Mouse (Mus musculus): ENCODE data around the gene F830045P16Rik. TPM values are rescaled to one million over a fixed set of nuclear protein-coding genes. Genes with fewer than 3 reads are reported as not detected.

F830045P16Rik gene
- 0.12 TPM in 1 of 2 replicates, not detected in the other for polyA plus RNA-seq (2012; rRNA removed)

- no peaks in the 10 kb centered on the region for H3K27me3 ChIP-seq (ENCODE audit: control insufficient read depth, insufficient read depth, low read length)
- H3K4me1 ChIP-seq (replicated peaks; ENCODE audit: control insufficient read depth, insufficient read depth, low read length), result no peaks in the 10 kb centered on the region
- TF ChIP-seq CTCF (IDR thresholded peaks at IDR 0.05; ENCODE audit: borderline replicate concordance, control insufficient read depth, extremely low read depth, insufficient read depth, low read length, poor library complexity) (no peak), POLR2A (IDR thresholded peaks at IDR 0.05; ENCODE audit: control insufficient read depth, extremely low read depth, insufficient read depth, low read length, poor library complexity) (no peak)
- WGBS, result 84% methylated on average over 2 of the region's 2 CpGs
- H3K27ac ChIP-seq (ENCODE audit: control insufficient read depth, insufficient read depth, low read length), result no peak within 1 kb of the TSS
- H3K4me3 ChIP-seq (ENCODE audit: control insufficient read depth, insufficient read depth, low read length), result no peak within 1 kb of the TSS
- DNase-seq, result no peak
- H3K36me3 ChIP-seq (ENCODE audit: control insufficient read depth, insufficient read depth, low read length), result no peaks in the 10 kb centered on the region
These were observed at the start of gene F830045P16Rik for GRCm38 (mm10) chr2:129536377-129536776. F830045P16Rik (minus strand) TSS chr2:129536602.

GRCm38 (mm10) chr2:129585904-129586514, 49.6 kb upstream of the F830045P16Rik start:
- Histone ChIP-seq H3K36me3 (ENCODE audit: control insufficient read depth, insufficient read depth, low read length) (no peaks in the 10 kb centered on the region), H3K4me3 (ENCODE audit: control insufficient read depth, insufficient read depth, low read length) (no peak overlapping the region), H3K27ac (ENCODE audit: control insufficient read depth, insufficient read depth, low read length) (no peak overlapping the region), H3K27me3 (ENCODE audit: control insufficient read depth, insufficient read depth, low read length) (no peaks in the 10 kb centered on the region), H3K4me1 (replicated peaks; ENCODE audit: control insufficient read depth, insufficient read depth, low read length) (no peaks in the 10 kb centered on the region)
- DNase-seq, result no peak
- TF ChIP-seq CTCF (IDR thresholded peaks at IDR 0.05; ENCODE audit: borderline replicate concordance, control insufficient read depth, extremely low read depth, insufficient read depth, low read length, poor library complexity), result no peak
- no peak for TF ChIP-seq POLR2A (IDR thresholded peaks at IDR 0.05; ENCODE audit: control insufficient read depth, extremely low read depth, insufficient read depth, low read length, poor library complexity)
- WGBS, result 68% methylated on average over 11 of the region's 11 CpGs

- no peak for DNase-seq
- Histone ChIP-seq H3K27ac (ENCODE audit: control insufficient read depth, insufficient read depth, low read length) (no peak overlapping the region), H3K4me1 (replicated peaks; ENCODE audit: control insufficient read depth, insufficient read depth, low read length) (no peaks in the 10 kb centered on the region), H3K36me3 (ENCODE audit: control insufficient read depth, insufficient read depth, low read length) (no peaks in the 10 kb centered on the region), H3K4me3 (ENCODE audit: control insufficient read depth, insufficient read depth, low read length) (no peak overlapping the region), H3K27me3 (ENCODE audit: control insufficient read depth, insufficient read depth, low read length) (no peaks in the 10 kb centered on the region)
- WGBS, result 71% methylated on average over 1 of the region's 1 CpGs
- TF ChIP-seq CTCF (IDR thresholded peaks at IDR 0.05; ENCODE audit: borderline replicate concordance, control insufficient read depth, extremely low read depth, insufficient read depth, low read length, poor library complexity) (no peak), POLR2A (IDR thresholded peaks at IDR 0.05; ENCODE audit: control insufficient read depth, extremely low read depth, insufficient read depth, low read length, poor library complexity) (no peak)
These were observed 48.5 kb upstream of the F830045P16Rik start for GRCm38 (mm10) chr2:129584905-129585304.

- TF ChIP-seq POLR2A (IDR thresholded peaks at IDR 0.05; ENCODE audit: control insufficient read depth, extremely low read depth, insufficient read depth, low read length, poor library complexity), result no peak
- no peak for TF ChIP-seq CTCF (IDR thresholded peaks at IDR 0.05; ENCODE audit: borderline replicate concordance, control insufficient read depth, extremely low read depth, insufficient read depth, low read length, poor library complexity)
- DNase-seq, result no peak
- Histone ChIP-seq H3K36me3 (ENCODE audit: control insufficient read depth, insufficient read depth, low read length) (no peaks in the 10 kb centered on the region), H3K4me3 (ENCODE audit: control insufficient read depth, insufficient read depth, low read length) (no peak overlapping the region), H3K27ac (ENCODE audit: control insufficient read depth, insufficient read depth, low read length) (no peak overlapping the region), H3K4me1 (replicated peaks; ENCODE audit: control insufficient read depth, insufficient read depth, low read length) (no peaks in the 10 kb centered on the region), H3K27me3 (ENCODE audit: control insufficient read depth, insufficient read depth, low read length) (no peaks in the 10 kb centered on the region)
- 95% methylated on average over 4 of the region's 4 CpGs for WGBS
These were observed 45.9 kb upstream of the F830045P16Rik start for GRCm38 (mm10) chr2:129582261-129582660.

- no peaks in the 10 kb centered on the region for H3K27me3 ChIP-seq (ENCODE audit: control insufficient read depth, insufficient read depth, low read length)
- TF ChIP-seq CTCF (IDR thresholded peaks at IDR 0.05; ENCODE audit: borderline replicate concordance, control insufficient read depth, extremely low read depth, insufficient read depth, low read length, poor library complexity) (no peak), POLR2A (IDR thresholded peaks at IDR 0.05; ENCODE audit: control insufficient read depth, extremely low read depth, insufficient read depth, low read length, poor library complexity) (no peak)
- H3K4me1 ChIP-seq (replicated peaks; ENCODE audit: control insufficient read depth, insufficient read depth, low read length), result no peaks in the 10 kb centered on the region
- no peaks in the 10 kb centered on the region for H3K36me3 ChIP-seq (ENCODE audit: control insufficient read depth, insufficient read depth, low read length)
- no peak for DNase-seq
- no peak overlapping the region for H3K4me3 ChIP-seq (ENCODE audit: control insufficient read depth, insufficient read depth, low read length)
- 75% methylated on average over 3 of the region's 3 CpGs for WGBS
- H3K27ac ChIP-seq (ENCODE audit: control insufficient read depth, insufficient read depth, low read length), result no peak overlapping the region
These were observed 45.4 kb upstream of the F830045P16Rik start for GRCm38 (mm10) chr2:129581826-129582225.

GRCm38 (mm10) chr2:129580656-129581055, 44.3 kb upstream of the F830045P16Rik start:
- WGBS, result 94% methylated on average over 4 of the region's 4 CpGs
- Histone ChIP-seq H3K27ac (ENCODE audit: control insufficient read depth, insufficient read depth, low read length) (no peak overlapping the region), H3K4me3 (ENCODE audit: control insufficient read depth, insufficient read depth, low read length) (no peak overlapping the region), H3K36me3 (ENCODE audit: control insufficient read depth, insufficient read depth, low read length) (no peaks in the 10 kb centered on the region), H3K27me3 (ENCODE audit: control insufficient read depth, insufficient read depth, low read length) (no peaks in the 10 kb centered on the region), H3K4me1 (replicated peaks; ENCODE audit: control insufficient read depth, insufficient read depth, low read length) (no peaks in the 10 kb centered on the region)
- DNase-seq, result no peak
- TF ChIP-seq POLR2A (IDR thresholded peaks at IDR 0.05; ENCODE audit: control insufficient read depth, extremely low read depth, insufficient read depth, low read length, poor library complexity) (no peak), CTCF (IDR thresholded peaks at IDR 0.05; ENCODE audit: borderline replicate concordance, control insufficient read depth, extremely low read depth, insufficient read depth, low read length, poor library complexity) (no peak)

Data from thymus, adult 2 months (tissue).